Mouse (Mus musculus): ENCODE measurements around the gene Guca1a. TPM values are rescaled to one million over a fixed set of nuclear protein-coding genes. Genes with fewer than 3 reads are reported as not detected.

The Guca1a gene
- 2.8 and 3.4 TPM in 2 replicates for total RNA-seq (2017)

DNA sequence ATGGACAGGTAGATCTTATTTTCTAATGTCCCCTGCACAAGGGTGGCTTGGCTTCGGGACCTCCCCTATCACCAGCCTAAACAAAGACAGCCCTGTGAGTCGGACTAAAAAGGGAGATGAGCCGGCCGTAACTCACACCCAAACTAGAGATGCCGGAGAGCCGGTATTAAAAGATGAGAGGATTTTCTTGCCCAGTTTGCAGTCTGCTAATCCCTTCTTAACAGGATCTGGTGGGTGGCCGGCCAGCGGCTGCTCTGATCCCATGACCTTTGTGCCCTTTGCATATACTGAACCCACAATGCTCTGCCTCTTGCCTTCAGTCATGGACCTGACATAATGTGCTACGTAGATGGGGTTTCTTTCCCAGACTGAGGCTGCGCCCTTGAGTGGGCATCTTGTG is at the start of gene Guca1a:
Gene Guca1a (minus strand): TSS at position 134 of the 400 bp plus-strand sequence.
- no peak for ATAC-seq (replicated peaks in 1 of 2; ENCODE audit: insufficient read depth in 1 of 2, low FRiP score in 2 of 2, low TSS enrichment in 1 of 2, low read depth in 1 of 2, poor library complexity in 2 of 2, severe bottlenecking in 2 of 2)

DNA sequence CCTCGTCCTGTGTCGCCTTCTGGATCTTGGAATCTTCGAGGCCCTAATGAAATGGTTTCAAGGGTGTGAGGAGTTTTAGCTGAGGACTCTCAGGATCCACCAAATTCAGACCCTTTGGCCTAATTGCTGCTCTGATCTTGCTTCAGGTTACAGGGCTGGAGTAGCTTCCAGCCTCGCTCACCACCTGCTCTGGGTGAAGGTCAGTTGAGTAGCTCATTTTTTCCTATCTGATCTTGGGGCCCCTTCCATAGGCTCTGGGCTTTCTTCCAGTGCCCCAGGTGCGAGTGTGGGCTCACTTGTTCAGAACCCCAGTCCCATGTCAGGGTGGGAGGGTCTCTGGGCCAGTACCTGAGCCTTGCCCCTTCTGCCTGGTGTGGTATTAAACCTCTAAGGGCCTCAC is 49.0 kb upstream of the Guca1a start:
- no peak for ATAC-seq (replicated peaks in 1 of 2; ENCODE audit: insufficient read depth in 1 of 2, low FRiP score in 2 of 2, low TSS enrichment in 1 of 2, low read depth in 1 of 2, poor library complexity in 2 of 2, severe bottlenecking in 2 of 2)

DNA sequence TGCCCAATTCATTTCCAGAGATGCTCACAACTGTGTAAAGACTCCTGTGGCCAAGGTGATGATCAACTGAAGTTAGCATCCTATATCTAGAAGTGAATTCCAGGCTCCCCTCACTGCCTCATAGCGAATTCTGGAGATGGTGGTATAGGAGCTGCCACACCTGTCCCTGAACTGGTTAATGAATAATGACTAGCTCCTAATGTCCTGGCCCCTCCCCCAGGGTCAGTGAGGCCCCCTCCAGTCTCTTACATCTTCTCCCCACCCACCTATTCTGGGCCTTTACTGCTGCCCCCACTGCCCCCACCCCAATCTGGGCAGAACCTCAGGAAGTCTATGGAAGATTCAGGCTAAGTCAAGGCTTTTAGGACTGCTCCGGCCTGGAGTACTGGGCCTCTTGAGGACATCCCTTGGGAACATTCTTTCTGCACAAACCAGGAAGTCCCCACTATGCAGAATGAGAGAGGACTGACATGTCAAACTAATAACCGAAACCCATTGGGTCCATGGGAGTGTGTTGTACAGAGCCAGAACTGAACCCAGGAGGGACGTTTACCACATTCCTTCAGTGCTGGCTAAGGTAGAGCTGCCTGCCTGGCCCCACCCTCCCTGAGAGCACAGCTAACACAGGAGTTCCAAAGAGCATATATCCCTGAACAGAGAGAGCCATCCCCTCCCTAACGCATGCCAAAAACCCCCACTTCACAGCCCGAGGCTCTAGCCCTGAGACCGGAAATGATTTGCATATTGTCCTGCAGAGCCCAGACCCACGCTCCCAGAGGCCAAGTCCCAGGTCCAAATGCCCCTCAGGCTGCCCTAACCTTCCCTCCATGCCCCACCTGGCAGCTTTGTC is 48.4 kb upstream of the Guca1a start:
- no peak for ATAC-seq (replicated peaks in 1 of 2; ENCODE audit: insufficient read depth in 1 of 2, low FRiP score in 2 of 2, low TSS enrichment in 1 of 2, low read depth in 1 of 2, poor library complexity in 2 of 2, severe bottlenecking in 2 of 2)

DNA sequence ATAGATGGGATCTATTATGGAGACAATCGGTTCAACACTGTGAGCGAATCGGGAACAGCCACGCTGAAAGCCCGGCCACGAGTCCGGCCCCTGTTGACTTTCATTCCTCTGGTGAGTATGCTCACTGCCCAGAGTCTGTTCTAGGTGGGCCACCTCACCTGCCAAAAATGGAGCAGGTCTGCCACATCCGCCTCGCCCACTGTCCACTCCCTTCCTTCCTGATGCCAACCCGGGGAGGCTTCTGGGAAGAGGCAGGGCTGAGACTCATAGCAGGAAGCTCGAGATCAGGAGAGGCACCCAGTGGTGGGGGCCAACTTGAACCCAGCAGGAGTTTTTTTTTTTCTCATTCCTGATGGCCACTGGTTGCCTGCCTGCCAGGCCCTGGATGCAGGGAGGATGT is 46.2 kb upstream of the Guca1a start:
- ATAC-seq (replicated peaks in 1 of 2; ENCODE audit: insufficient read depth in 1 of 2, low FRiP score in 2 of 2, low TSS enrichment in 1 of 2, low read depth in 1 of 2, poor library complexity in 2 of 2, severe bottlenecking in 2 of 2), result no peak

DNA sequence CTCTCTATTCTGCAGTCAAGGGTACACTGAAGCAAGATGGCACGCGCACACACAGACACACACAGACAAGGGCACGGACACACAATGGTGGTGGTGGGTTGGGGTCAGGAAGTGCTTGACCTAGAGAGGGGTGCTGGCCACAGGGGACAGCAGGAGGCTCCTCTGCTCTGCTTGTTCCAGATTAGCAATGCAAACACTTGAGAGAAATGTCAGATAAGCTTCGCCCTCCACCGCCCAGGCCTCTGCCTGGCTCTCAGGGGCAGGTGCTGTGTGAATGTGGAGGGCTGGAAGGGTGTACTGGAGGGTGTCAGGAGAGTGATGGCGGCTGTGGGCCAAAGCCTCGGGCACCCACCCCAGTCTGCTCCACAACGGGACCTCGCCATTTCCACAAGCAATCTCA is 45.6 kb upstream of the Guca1a start:
- ATAC-seq (replicated peaks in 1 of 2; ENCODE audit: insufficient read depth in 1 of 2, low FRiP score in 2 of 2, low TSS enrichment in 1 of 2, low read depth in 1 of 2, poor library complexity in 2 of 2, severe bottlenecking in 2 of 2), result no peak

DNA sequence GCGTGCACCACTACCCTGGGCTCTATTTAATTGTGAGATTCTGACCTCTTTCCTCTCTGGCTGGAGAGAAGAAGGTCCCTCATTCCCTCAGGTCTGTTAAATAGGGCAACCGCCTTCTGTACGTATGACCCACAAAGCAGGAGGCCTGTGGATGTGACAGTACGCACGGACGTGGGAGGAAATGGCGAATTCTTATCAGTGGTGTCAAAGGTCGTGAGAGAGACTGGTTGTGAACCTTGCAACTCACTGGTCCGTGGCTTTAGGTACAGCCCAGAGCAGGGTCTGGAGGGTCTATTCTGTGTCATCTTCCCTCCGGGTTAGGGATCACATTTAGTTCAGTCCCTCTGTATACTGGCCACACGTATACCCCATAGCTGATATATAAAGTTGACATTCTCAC is 45.1 kb upstream of the Guca1a start:
- ATAC-seq (replicated peaks in 1 of 2; ENCODE audit: insufficient read depth in 1 of 2, low FRiP score in 2 of 2, low TSS enrichment in 1 of 2, low read depth in 1 of 2, poor library complexity in 2 of 2, severe bottlenecking in 2 of 2), result no peak

DNA sequence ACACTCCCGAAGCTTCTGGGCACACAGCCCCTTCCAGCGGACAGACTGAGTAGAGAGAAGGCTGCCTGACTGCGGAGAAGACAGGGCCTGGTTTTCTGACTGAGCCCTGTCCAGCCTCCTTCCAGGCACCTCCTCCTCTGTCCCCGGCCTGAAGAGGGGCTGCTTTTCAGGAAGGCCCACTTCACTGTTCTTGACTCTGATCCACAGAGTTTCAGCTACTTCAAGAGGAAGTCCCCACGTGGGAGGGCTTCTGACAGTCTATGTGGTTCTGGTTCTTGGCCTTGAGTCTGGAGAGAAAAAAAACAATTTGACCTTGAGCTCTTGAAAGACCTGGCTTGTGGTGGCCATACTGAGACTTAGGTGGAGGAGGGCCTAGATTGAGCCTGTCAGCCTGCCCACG is 43.7 kb upstream of the Guca1a start:
- peak in 1 of 2 experiments; percentile 30; a peak in 2 of 4 replicates for ATAC-seq (replicated peaks in 1 of 2; ENCODE audit: insufficient read depth in 1 of 2, low FRiP score in 2 of 2, low TSS enrichment in 1 of 2, low read depth in 1 of 2, poor library complexity in 2 of 2, severe bottlenecking in 2 of 2)

DNA sequence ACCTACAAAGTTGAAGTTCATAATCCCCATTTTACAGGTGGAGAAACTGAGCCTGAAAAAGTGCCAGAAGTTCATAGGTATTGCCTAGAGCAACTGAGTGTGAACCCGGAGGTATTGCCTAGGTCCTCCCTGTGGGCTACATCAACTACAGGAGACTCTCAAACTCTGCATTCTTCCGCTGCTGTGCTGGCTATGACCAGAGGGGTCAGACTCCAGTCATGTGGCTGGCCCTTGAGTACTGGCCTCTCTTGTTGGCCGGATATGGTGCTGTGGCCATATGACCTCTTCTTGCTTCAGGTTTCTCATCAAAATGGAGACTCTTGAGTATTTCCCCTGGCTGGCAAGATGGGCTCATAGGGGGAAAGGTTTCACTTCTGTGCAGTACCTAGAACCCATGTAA is 41.9 kb upstream of the Guca1a start:
- ATAC-seq (replicated peaks in 1 of 2; ENCODE audit: insufficient read depth in 1 of 2, low FRiP score in 2 of 2, low TSS enrichment in 1 of 2, low read depth in 1 of 2, poor library complexity in 2 of 2, severe bottlenecking in 2 of 2), result no peak

DNA sequence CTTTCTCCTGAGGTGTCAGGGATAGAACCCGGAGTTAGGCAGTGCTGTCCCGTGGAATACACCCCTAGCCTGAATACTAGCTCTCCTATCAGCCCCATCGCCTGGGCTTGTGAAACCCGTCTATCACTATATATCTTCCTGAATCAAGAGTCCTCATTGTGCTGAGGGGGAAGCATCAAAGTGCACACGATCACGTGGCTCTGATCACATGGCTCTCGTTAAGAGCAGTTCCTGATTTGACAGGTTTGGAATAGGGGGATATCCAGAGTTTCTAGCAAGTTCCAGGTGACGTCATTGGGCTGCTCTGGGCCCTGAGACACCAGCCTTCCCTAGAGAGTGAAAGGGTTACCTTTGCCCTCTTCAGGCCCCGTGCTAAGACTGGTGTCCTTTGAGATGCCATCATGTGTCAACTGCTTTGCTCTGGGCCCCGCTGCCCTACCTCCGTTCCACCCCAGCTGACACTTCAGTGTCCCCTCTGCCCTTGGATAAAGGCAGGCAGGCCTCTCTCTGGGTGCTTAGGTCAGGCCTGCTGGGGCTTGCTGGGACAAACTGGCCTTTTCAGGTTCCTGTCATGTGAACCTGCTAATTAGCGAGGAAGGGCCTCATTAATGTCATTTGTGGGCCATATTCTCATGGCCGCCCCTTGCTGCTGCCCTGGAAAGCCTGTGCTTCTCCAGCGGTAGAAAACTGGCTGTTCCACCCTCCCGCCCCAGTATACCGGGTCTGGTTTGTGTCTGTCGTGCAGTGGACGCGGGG is 41.1 kb upstream of the Guca1a start:
- ATAC-seq (replicated peaks in 1 of 2; ENCODE audit: insufficient read depth in 1 of 2, low FRiP score in 2 of 2, low TSS enrichment in 1 of 2, low read depth in 1 of 2, poor library complexity in 2 of 2, severe bottlenecking in 2 of 2), result 0 out of 4 replicates have a peak, but pooled peaks of 1 of the 2 experiments have one; percentile 34

DNA sequence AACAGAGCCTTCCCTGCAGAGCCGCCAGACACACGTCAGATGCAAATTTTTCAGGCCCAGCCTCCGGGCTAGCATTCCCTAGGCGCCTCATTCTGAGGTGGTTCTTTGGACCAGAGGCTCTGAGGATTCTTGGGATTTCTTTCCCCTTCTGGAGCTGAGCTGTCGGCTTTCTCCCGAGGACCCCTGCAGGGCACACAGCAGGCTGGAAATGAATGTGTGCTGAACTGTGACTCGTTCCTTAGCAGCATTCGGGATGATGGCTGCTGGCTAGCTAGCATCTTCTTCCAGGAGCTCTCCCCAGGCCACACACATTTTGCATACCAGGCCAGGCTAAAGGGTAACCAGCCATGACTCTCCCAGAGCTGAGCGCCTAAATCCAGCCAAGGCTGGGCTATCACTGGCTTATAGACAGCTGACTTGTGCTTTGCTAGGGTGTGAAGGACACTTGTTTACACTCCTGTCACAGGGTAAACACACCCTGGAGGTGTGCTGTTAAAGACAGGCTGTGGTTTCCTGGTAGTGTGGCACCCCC is 40.0 kb upstream of the Guca1a start:
- ATAC-seq (replicated peaks in 1 of 2; ENCODE audit: insufficient read depth in 1 of 2, low FRiP score in 2 of 2, low TSS enrichment in 1 of 2, low read depth in 1 of 2, poor library complexity in 2 of 2, severe bottlenecking in 2 of 2), result no peak

DNA sequence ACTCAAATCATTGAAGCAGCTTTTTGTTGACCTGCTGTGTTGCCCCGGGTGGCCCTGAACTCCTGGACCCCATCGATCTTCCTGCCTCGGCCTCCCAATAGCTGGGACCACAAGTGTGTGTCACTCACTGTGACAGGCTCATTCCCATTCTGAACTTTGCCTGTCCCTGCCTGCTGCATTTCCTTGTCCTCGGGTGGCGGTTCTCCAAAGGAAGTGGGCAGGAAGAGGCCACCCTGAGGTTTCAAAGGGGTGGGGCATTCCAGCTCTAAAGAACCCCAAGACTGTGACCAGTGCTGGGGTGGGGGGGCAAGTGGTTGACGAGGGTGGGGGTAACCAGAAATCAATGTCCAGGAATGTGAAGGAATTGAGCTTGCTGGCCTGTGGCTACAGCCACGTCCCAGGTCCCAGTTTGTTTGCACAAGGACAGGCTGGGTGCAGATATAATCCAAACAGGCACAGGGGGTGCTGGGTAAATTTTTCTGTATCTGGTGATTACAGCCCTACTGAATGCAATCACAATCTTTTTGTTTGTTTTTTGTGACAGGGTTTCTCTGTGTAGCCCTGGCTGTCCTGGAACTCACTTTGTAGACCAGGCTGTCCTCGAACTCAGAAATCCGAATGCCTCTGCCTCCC is 39.1 kb upstream of the Guca1a start:
- ATAC-seq (replicated peaks in 1 of 2; ENCODE audit: insufficient read depth in 1 of 2, low FRiP score in 2 of 2, low TSS enrichment in 1 of 2, low read depth in 1 of 2, poor library complexity in 2 of 2, severe bottlenecking in 2 of 2), result peak; percentile 5 to 41; a peak in 3 of 4 replicates

DNA sequence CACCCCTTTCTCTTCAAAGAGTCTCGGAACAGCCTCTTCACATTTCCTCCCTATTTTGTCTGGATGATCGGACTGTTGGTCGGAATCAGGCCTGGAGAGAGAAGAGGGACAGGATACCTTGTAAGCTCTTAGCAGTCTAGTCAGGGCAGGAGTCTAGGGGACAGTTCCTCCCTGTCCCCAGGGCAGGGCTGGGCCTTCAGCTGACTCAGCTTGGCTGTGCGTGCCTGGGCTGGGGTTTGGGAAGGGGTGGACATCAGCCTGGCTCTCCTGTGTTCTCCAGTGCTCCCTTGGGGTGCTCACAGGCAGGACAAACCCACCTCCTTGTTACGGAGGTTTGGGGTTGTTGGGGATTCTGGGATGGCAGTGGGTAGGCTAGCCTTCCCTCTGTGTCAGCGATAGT is 38.2 kb upstream of the Guca1a start:
- no peak for ATAC-seq (replicated peaks in 1 of 2; ENCODE audit: insufficient read depth in 1 of 2, low FRiP score in 2 of 2, low TSS enrichment in 1 of 2, low read depth in 1 of 2, poor library complexity in 2 of 2, severe bottlenecking in 2 of 2)

DNA sequence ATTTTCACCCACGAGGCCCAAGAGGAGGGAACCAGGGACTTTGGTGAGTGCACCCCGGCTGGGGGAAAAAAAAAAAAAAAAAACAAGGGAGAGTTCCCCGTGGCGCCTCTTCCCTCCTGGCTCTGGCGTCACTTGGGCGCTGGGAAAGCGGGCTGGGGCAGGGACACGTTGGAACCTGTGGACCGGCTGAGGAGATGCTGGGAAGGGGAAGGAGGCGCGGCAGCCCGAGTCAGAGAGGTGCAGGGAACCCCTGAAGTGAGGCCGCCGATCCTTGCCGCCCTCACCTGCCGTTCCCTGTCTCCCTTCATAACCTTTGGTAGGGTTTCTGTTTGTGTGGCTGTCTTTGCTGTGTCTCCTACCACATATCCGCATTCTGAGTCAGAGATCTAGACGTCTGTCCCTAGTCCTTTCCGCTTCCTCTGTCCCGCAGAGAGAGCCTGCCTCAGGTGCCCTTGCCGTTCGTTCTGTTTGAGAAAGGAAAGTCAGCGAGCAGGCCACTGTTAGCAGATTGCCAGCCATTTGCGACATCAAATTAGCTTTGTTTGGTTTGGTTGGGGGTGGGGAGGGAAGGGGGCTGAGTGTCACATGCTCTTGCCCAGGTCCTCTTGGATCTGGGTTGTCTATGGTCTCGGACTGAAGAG is 36.6 kb upstream of the Guca1a start, which contains the start of gene 1700001C19Rik:
Gene 1700001C19Rik (minus strand): TSS at position 470 of the 641 bp plus-strand sequence.
- ATAC-seq (replicated peaks in 1 of 2; ENCODE audit: insufficient read depth in 1 of 2, low FRiP score in 2 of 2, low TSS enrichment in 1 of 2, low read depth in 1 of 2, poor library complexity in 2 of 2, severe bottlenecking in 2 of 2), result 0 out of 4 replicates have a peak, but pooled peaks of 1 of the 2 experiments have one; percentile 17

DNA sequence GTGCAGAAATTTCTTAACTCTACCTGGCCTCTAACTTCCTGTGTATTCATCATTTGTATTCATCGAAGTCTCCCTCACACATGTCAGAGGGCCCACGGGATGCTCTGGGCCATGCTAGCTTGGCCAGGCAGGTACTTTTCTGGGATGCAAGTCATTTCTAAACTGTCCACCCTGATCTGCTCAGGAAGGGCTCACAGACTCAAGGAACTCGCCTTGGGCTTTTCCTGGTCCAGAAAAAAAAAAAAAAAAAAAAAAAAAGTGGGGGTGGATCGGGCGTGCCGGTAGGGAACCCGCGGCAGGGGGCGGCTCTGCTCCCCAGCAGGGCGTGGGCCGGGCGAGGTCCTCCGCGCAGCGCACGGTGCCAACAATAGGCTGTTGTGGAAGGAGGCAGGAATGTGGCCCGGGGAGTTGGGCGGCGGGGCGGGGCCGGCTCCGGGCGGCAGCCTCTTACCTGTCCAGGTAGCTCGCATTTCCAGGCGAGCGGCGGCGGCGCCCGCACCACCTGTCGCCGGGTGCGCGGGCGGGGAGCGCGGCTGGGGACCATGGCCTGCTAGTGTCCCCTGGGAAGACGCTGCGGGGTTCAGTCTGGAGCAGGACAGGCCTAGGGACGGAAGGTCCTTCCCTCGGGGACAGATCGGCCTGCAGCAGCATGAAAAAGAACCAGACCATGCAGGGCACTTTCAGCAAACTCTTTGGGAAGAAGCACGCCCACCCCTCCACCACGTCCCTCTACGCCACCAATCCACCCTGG is 35.9 kb upstream of the Guca1a start, which contains the start of gene AI661453:
Gene AI661453 (plus strand): TSS at position 460 of the 751 bp plus-strand sequence.
- ATAC-seq (replicated peaks in 1 of 2; ENCODE audit: insufficient read depth in 1 of 2, low FRiP score in 2 of 2, low TSS enrichment in 1 of 2, low read depth in 1 of 2, poor library complexity in 2 of 2, severe bottlenecking in 2 of 2), result no peak

DNA sequence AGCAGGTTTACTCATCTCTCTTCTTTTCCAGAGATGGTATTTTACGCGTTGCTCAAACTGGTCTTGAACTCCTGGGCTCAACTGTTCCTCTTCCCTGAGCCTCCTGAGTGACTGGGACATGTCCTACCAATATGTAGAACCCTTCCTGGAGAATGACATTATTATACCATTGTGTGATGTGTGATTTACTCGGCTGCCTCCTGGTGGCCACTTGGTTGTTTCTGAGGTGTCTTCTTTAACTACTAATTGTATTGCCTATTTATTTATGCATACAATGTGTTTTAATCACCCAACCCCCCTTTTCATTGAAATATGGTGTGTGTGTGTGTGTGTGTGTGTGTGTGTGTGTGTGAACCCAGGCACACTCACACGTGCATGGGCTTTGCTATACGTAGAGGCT is 30.4 kb upstream of the Guca1a start:
- ATAC-seq (replicated peaks in 1 of 2; ENCODE audit: insufficient read depth in 1 of 2, low FRiP score in 2 of 2, low TSS enrichment in 1 of 2, low read depth in 1 of 2, poor library complexity in 2 of 2, severe bottlenecking in 2 of 2), result no peak

DNA sequence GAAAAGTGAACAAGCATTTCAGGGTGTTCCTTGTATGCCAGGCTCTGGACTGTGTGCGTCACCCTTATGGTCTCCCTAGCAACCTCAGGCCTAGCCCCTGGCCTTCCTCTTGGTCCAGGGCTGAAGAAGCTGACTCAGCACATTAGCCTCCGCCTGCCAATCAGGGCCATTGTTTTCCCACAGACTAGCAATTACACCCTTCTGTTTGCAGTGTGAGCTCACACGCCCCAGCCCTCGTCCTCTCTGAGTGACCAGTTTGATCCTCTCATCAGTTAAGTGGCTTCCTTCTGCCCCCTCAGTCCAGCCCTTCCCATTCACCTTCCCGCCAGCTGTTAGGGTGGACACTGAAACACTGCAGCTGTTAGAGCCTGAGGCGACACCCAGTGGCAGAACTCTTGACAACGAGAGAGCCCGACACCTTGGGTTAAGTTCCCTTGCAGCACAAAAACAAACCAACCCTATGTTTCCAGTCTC is 28.5 kb upstream of the Guca1a start:
- peak; percentile 42 to 71; a peak in 1 of 4 replicates for ATAC-seq (replicated peaks in 1 of 2; ENCODE audit: insufficient read depth in 1 of 2, low FRiP score in 2 of 2, low TSS enrichment in 1 of 2, low read depth in 1 of 2, poor library complexity in 2 of 2, severe bottlenecking in 2 of 2)
